Mouse (Mus musculus) liver, embryonic 11.5 days (tissue): ENCODE data around the gene Nectin2. TPM values are rescaled to one million over a fixed set of nuclear protein-coding genes. Genes with fewer than 3 reads are reported as not detected.
A peak's percentile ranks its signal among the peaks of the same experiment; 100 is the strongest.

Experiments used
- ATAC-seq: fragments of 200-750 bp; cut with Nextera tagmentation; replicated peaks from 2 replicates; pipeline ENCODE4 v1.8.0; 2017; ENCODE audit warnings: moderate number of reproducible peaks, mild to moderate bottlenecking, moderate TSS enrichment, moderate library complexity; ENCODE audit not compliant: low FRiP score
- DNase-seq: peaks from one replicate; pipeline ENCODE4 v3.0.0-alpha.2; 2017; ENCODE audit warnings: low spot score
- H3K27ac ChIP-seq: fragments of 300-500 bp; sonication (generic); 2 replicates; pipeline ENCODE4 v1.5.1; 2014; ENCODE audit warnings: mild to moderate bottlenecking, low read depth, low read length, control low read depth
- H3K27me3 ChIP-seq: fragments of 300-500 bp; sonication (generic); replicated peaks from 2 replicates; pipeline ENCODE4 v1.6.1; 2014; ENCODE audit warnings: low read length, mixed read lengths; ENCODE audit not compliant: control insufficient read depth, insufficient read depth
- H3K36me3 ChIP-seq: fragments of 300-500 bp; sonication (generic); 2 replicates; pipeline ENCODE4 v1.6.1; 2014; ENCODE audit warnings: mild to moderate bottlenecking, low read length, moderate library complexity, mixed read lengths; ENCODE audit not compliant: control insufficient read depth, insufficient read depth
- H3K4me1 ChIP-seq: fragments of 300-500 bp; sonication (generic); replicated peaks from 2 replicates; pipeline ENCODE4 v1.6.1; 2014; ENCODE audit warnings: low read length, mixed read lengths; ENCODE audit not compliant: control insufficient read depth, insufficient read depth
- H3K4me2 ChIP-seq: fragments of 300-500 bp; sonication (generic); 2 replicates; pipeline ENCODE4 v1.6.1; 2014; ENCODE audit warnings: mild to moderate bottlenecking, control low read depth, moderate library complexity
- H3K4me3 ChIP-seq: fragments of 300-500 bp; sonication (generic); 2 replicates; pipeline ENCODE4 v1.5.1; 2014; ENCODE audit warnings: low read depth, low read length, control low read depth
- H3K9ac ChIP-seq: fragments of 300-500 bp; sonication (generic); 2 replicates; pipeline ENCODE4 v1.6.1; 2014; ENCODE audit warnings: low read depth, low read length, control low read depth
- H3K9me3 ChIP-seq: fragments of 300-500 bp; sonication (generic); 2 replicates; pipeline ENCODE4 v1.6.1; 2016; ENCODE audit warnings: low read length, inconsistent platforms, mixed read lengths; ENCODE audit not compliant: control insufficient read depth
- WGBS: fragments of 180-500 bp; shearing (Covaris S2); extraction: QIAGEN DNeasy Blood & Tissue Kit; methylation state at CpG from one replicate; pipeline ENCODE4 v1.1.7; 2014; 5-methylcytosine and 5-hydroxymethylcytosine counted together
- polyA plus RNA-seq: library from polyadenylated mRNA; unstranded; fragments of >200 nt; fragmentation: Nextera tagmentation; extraction: Ambion mirVana; gene quantifications from 2 replicates; pipeline ENCODE4 v1.2.1, GENCODE M21; 2014

Nectin2 gene
- polyA plus RNA-seq, 1 experiment from 2014 or later, result 55.9 TPM

DNA sequence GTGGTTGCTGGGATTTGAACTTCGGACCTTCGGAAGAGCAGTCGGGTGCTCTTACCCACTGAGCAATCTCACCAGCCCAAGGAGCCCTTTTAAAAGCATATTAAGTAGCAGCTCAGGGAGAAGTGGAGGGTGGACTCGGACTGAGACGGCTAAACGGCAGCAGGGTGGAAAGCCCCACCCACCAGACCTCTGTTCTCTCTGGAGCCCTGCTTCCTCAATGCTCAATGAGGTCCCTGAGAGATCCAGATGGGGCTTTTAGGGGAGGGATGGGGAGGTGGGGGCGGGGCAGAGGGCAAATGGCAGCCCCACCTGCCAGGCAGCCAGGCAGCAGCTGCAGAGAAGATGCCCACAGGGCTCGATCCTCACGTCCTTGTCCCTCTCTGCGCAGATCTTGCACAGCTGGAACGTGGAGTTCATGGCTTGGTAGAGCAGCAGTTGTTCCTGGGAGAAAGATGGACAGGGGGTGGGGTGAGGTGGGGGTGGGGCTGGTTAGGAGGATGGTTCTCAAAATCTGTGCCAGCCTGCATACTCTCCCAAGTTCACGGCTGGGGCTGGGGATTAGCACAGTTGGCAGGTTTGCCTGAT lies 35.7 kb upstream of the Nectin2 start:
- no peak for ATAC-seq
- whole genome bisulfite sequencing, result 35% methylated on average over 12 of the region's 12 CpGs

DNA sequence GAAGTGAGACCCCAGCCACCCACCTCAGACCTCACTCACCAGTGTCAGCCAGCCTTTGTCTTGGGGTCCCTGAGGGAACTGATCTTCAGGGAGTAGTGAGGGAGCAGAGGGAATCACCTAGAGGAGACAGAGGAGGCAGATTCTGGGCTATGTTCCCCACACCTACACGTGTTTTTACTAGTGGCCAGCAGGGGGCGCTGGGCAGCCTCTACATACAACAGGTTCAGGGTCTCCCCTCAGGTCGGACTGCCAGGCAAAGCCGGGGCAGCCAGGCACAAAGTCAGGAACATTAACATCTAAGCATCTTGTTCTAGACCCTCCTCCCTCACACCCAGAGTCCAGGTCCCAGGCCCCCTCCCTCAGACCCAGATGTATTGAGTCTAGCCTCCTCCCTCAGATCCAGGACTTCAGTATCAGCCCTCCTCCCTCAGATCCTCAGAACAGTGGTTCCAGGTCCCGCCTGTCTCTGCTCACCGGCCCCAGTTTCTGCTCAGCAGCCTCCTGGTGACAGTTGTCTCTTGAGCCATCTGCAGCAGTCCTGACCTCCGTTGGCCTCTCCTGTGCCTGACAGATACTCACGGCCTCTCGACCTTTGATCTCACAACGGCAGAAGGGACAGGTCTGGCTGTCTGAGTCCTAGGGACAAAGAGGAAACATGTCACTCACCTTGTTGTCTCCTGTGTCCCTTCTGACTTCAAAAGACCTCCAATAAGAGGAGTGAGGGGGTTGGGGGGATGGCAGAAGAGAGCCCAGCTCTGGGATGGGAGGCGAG lies 34.7 kb upstream of the Nectin2 start:
- Histone ChIP-seq H3K27ac (0 out of 2 replicates have a peak overlapping the region, but pooled peaks have one; percentile 39), H3K4me2 (no peak overlapping the region), H3K9ac (no peak overlapping the region), H3K4me1 (peaks cover 4% of the 10 kb centered on the region; the same call in 1 of the 2 replicates), H3K36me3 (no peaks in the 10 kb centered on the region), H3K9me3 (no peaks in the 10 kb centered on the region), H3K4me3 (no peak overlapping the region), H3K27me3 (peaks cover 8% of the 10 kb centered on the region)
- 23% methylated on average over 11 of the region's 11 CpGs for WGBS
- ATAC-seq (peak; percentile 29; the same call in 1 of the 2 replicates), DNase-seq (no peak)

More for the DNA sequence above, 35.7 kb upstream of the Nectin2 start:
- no peaks in the 10 kb centered on the region for H3K36me3 ChIP-seq
- DNase-seq, result no peak
- H3K27ac ChIP-seq, result no peak overlapping the region
- no peak overlapping the region for H3K4me2 ChIP-seq
- H3K9ac ChIP-seq, result no peak overlapping the region
- H3K9me3 ChIP-seq, result no peaks in the 10 kb centered on the region
- peaks cover 8% of the 10 kb centered on the region for H3K27me3 ChIP-seq
- no peak overlapping the region for H3K4me3 ChIP-seq
- peaks cover 4% of the 10 kb centered on the region; the same call in 1 of the 2 replicates for H3K4me1 ChIP-seq

DNA sequence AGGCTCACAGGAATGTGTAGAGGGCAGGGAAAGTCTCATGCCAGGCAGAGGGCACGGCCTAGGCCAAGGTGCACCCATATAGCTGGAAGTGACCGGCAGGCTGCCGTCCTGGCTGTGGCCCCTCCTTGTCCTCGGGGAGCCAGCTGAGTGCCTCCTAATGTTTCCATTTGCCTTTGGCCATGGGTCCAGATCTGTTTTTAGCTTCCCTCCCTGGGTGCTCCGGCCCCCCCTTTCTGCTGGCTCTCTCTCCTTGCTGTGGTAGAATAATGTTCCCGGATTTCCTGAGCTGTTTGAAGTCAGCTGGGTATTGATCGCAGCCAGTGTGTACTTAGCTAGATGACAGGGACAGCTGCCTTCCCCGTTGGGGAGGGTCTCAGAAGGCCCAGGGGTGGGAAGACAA lies 33.3 kb upstream of the Nectin2 start:
- 62% methylated on average over 8 of the region's 8 CpGs for WGBS
- H3K9me3 ChIP-seq, result no peaks in the 10 kb centered on the region
- ATAC-seq, result no peak
- H3K36me3 ChIP-seq, result no peaks in the 10 kb centered on the region; the same call in 1 of the 2 replicates
- peaks cover under 1% of the 10 kb centered on the region; the same call in 1 of the 2 replicates for H3K27me3 ChIP-seq
- no peak for DNase-seq
- H3K27ac ChIP-seq, result no peak overlapping the region
- H3K4me3 ChIP-seq, result no peak overlapping the region
- no peak overlapping the region for H3K9ac ChIP-seq
- H3K4me1 ChIP-seq, result no peaks in the 10 kb centered on the region
- H3K4me2 ChIP-seq, result no peak overlapping the region

GRCm38 (mm10) chr7:19782645-19783044 lies 32.4 kb upstream of the Nectin2 start:
- WGBS, result 86% methylated on average over 4 of the region's 4 CpGs
- ATAC-seq, result no peak
- Histone ChIP-seq H3K27ac (no peak overlapping the region), H3K36me3 (no peaks in the 10 kb centered on the region; the same call in 1 of the 2 replicates), H3K4me1 (no peaks in the 10 kb centered on the region), H3K27me3 (no peaks in the 10 kb centered on the region), H3K9me3 (no peaks in the 10 kb centered on the region), H3K9ac (no peak overlapping the region), H3K4me2 (no peak overlapping the region), H3K4me3 (no peak overlapping the region)
- no peak for DNase-seq

GRCm38 (mm10) chr7:19781741-19782140 lies 31.5 kb upstream of the Nectin2 start:
- no peaks in the 10 kb centered on the region; the same call in 1 of the 2 replicates for H3K36me3 ChIP-seq
- no peaks in the 10 kb centered on the region for H3K4me1 ChIP-seq
- H3K27me3 ChIP-seq, result no peaks in the 10 kb centered on the region
- H3K4me2 ChIP-seq, result no peak overlapping the region
- no peak overlapping the region for H3K9ac ChIP-seq
- WGBS, result 77% methylated on average over 7 of the region's 7 CpGs
- no peaks in the 10 kb centered on the region for H3K9me3 ChIP-seq
- H3K27ac ChIP-seq, result no peak overlapping the region
- DNase-seq (no peak), ATAC-seq (no peak)
- no peak overlapping the region for H3K4me3 ChIP-seq

- Histone ChIP-seq H3K4me2 (no peak overlapping the region), H3K9me3 (no peaks in the 10 kb centered on the region), H3K4me1 (no peaks in the 10 kb centered on the region), H3K27me3 (no peaks in the 10 kb centered on the region), H3K9ac (no peak overlapping the region), H3K4me3 (no peak overlapping the region), H3K36me3 (no peaks in the 10 kb centered on the region; the same call in 1 of the 2 replicates), H3K27ac (no peak overlapping the region)
- ATAC-seq (no peak), DNase-seq (no peak)
- 69% methylated on average over 4 of the region's 4 CpGs for WGBS
These were observed 29.6 kb upstream of the Nectin2 start for GRCm38 (mm10) chr7:19779903-19780302.

- Histone ChIP-seq H3K36me3 (no peaks in the 10 kb centered on the region; the same call in 1 of the 2 replicates), H3K27me3 (no peaks in the 10 kb centered on the region), H3K4me3 (no peak overlapping the region), H3K9ac (no peak overlapping the region), H3K4me2 (no peak overlapping the region), H3K4me1 (no peaks in the 10 kb centered on the region), H3K27ac (no peak overlapping the region), H3K9me3 (no peaks in the 10 kb centered on the region)
- ATAC-seq (no peak), DNase-seq (no peak)
- WGBS, result 78% methylated on average over 8 of the region's 8 CpGs
These were observed 28.4 kb upstream of the Nectin2 start for GRCm38 (mm10) chr7:19778645-19779044.

DNA sequence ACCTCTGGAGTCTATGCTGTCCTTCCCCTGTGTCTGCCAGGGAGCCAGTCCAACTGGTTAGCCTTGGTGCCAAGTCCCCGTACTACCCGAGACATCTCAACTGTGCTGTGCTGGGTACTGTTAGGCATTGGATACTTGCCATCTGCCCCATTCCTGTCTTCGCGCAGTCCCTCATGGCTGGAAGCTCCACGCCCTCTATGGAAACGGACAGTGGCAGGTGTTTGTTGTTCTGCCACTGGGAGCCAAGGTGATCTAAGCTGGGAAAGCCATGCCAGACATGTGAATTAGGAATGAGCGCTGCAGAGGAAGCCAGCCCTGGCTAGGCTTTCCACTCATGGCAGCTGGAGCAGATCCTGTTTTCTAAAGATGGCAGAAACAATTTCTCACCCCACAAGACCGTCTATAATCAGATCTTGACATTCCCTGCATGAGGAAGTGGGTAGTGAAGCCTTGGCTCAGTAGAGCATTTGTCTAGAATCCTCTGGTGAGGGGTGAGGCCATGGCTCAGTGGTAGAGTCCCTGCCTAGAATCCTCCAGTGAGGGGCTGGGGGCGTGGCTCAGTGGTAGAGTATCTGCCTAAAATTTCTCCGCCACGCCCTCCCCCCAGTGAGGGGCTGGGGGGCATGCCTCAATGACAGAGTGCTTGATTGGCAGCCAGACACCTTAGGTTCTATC lies 26.9 kb upstream of the Nectin2 start:
- H3K4me2 ChIP-seq, result no peak overlapping the region
- no peaks in the 10 kb centered on the region for H3K4me1 ChIP-seq
- no peak overlapping the region for H3K9ac ChIP-seq
- H3K9me3 ChIP-seq, result no peaks in the 10 kb centered on the region
- H3K27me3 ChIP-seq, result peaks cover 1% of the 10 kb centered on the region
- no peak overlapping the region for H3K27ac ChIP-seq
- DNase-seq, result no peak
- WGBS, result 81% methylated on average over 11 of the region's 11 CpGs
- no peaks in the 10 kb centered on the region; the same call in 1 of the 2 replicates for H3K36me3 ChIP-seq
- H3K4me3 ChIP-seq, result no peak overlapping the region
- no peak for ATAC-seq
